Mouse (Mus musculus) ovary, postnatal 10 days (tissue): ENCODE data around the gene Bicra.

Source experiments
- DNase-seq: peaks from one replicate; pipeline ENCODE4 v3.0.0; 2022; ENCODE audit warnings: low spot score

Bicra gene

GRCm38 (mm10) chr7:15972247-15972646, 75.5 kb downstream of the Bicra start:
- DNase-seq, result no peak

- no peak for DNase-seq
These were observed 78.0 kb downstream of the Bicra start for GRCm38 (mm10) chr7:15969674-15970073.

GRCm38 (mm10) chr7:15968322-15968721, 79.4 kb downstream of the Bicra start:
- DNase-seq, result no peak

- DNase-seq, result peak; percentile 79
These were observed 80.4 kb downstream of the Bicra start, which contains the start of gene Ehd2 for GRCm38 (mm10) chr7:15967312-15967711. Gene Ehd2, minus strand, starts transcription at chr7:15967567.

GRCm38 (mm10) chr7:15966489-15966888, 81.2 kb downstream of the Bicra start:
- DNase-seq, result no peak

GRCm38 (mm10) chr7:15963798-15964652, 83.7 kb downstream of the Bicra start:
- no peak for DNase-seq

GRCm38 (mm10) chr7:15962311-15963288, 85.1 kb downstream of the Bicra start:
- peak; percentile 79 for DNase-seq

- DNase-seq, result no peak
These were observed 85.9 kb downstream of the Bicra start for GRCm38 (mm10) chr7:15961798-15962197.

- no peak for DNase-seq
These were observed 86.5 kb downstream of the Bicra start for GRCm38 (mm10) chr7:15961239-15961638.

- DNase-seq, result no peak
These were observed 87.0 kb downstream of the Bicra start for GRCm38 (mm10) chr7:15960691-15961090.

- DNase-seq, result no peak
These were observed 91.6 kb downstream of the Bicra start for GRCm38 (mm10) chr7:15956143-15956542.

- DNase-seq, result no peak
These were observed 92.2 kb downstream of the Bicra start for GRCm38 (mm10) chr7:15955509-15955908.

GRCm38 (mm10) chr7:15954978-15955443, 92.7 kb downstream of the Bicra start:
- no peak for DNase-seq

- DNase-seq, result no peak
These were observed 93.3 kb downstream of the Bicra start for GRCm38 (mm10) chr7:15954436-15954835.

- DNase-seq, result no peak
These were observed 94.2 kb downstream of the Bicra start for GRCm38 (mm10) chr7:15953307-15954074.

- DNase-seq, result no peak
These were observed 95.3 kb downstream of the Bicra start for GRCm38 (mm10) chr7:15952416-15952815.

- DNase-seq, result no peak
These were observed 97.7 kb downstream of the Bicra start for GRCm38 (mm10) chr7:15950008-15950407.

GRCm38 (mm10) chr7:15949216-15949790, 98.4 kb downstream of the Bicra start:
- DNase-seq, result no peak

- DNase-seq, result peak; percentile 58
These were observed 99.3 kb downstream of the Bicra start for GRCm38 (mm10) chr7:15948381-15948941.

GRCm38 (mm10) chr7:15947653-15948260, 100.0 kb downstream of the Bicra start:
- no peak for DNase-seq
